Mouse (Mus musculus) gonadal fat pad, adult 2 months (tissue): ENCODE results near the gene Eef1akmt3. TPM values are rescaled to one million over a fixed set of nuclear protein-coding genes. Genes with fewer than 3 reads are reported as not detected.
"Not testable (repeated sequence)": the region's sequence is repeated elsewhere in the genome, so short reads cannot be mapped to it uniquely, and the experiment has no call there.

Experiments
- DNase-seq: peaks from one replicate; pipeline ENCODE4 v3.0.0-alpha.2; 2012; ENCODE audit warnings: low read depth
- polyA plus RNA-seq: library from polyadenylated mRNA; depleted of rRNA; stranded (reverse); fragments of >200 nt; gene quantifications from 2 replicates; pipeline ENCODE4 v1.2.3, GENCODE M21; 2012

Eef1akmt3 gene
- polyA plus RNA-seq, 1 experiment: 0.55 TPM

DNA sequence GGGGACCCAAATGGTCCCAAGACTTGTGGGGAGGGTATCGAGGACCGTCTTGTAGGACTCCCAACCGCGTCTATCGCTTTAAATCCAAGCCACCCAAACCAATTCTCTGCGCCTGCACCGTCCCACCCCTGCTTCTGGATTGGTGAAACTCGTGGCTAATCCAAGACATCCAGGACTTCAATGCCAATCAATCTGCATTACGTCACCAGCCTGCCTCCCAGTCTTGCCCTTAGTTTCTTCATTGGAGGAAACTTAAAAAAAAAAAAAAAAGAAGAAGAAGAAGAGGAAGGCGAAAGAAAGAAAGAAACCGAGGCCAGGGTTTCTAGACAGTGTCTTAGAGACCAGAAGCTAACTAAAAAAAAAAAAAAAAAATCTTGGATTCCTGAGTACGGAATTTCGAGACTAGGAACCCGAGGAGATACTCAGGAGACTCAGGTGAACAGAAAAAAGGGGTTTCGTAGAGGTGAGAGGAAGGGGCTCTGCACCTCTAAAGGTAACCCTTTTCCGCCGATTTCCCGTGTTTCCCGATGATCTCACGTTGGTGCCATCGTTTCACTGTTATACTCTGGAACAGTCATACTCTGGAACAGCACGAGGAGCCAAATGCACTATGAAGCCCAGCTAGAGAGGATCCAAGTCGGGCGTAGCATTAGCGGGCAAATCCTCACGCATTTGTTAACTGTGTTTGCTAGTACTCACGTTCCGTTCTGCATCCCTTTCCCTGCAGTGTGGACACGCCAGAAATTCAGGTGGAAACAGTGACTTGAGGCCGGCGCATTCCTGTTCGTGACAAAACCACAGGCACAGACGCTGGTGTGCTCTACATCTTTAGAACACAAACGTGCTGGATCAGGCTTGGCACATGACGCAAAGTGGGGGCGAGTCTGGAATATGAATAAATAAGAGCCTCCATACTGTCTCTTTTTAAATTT lies 29.1 kb upstream of the Eef1akmt3 start, which contains the start of gene Tspan31:
Gene Tspan31, minus strand, starts transcription at position 75 of the 932 bp plus-strand sequence.
- peak; percentile 85 for DNase-seq

- DNase-seq: no peak
Measured at GRCm38 (mm10) chr10:127069281-127070189, 28.2 kb upstream of the Eef1akmt3 start.

DNA sequence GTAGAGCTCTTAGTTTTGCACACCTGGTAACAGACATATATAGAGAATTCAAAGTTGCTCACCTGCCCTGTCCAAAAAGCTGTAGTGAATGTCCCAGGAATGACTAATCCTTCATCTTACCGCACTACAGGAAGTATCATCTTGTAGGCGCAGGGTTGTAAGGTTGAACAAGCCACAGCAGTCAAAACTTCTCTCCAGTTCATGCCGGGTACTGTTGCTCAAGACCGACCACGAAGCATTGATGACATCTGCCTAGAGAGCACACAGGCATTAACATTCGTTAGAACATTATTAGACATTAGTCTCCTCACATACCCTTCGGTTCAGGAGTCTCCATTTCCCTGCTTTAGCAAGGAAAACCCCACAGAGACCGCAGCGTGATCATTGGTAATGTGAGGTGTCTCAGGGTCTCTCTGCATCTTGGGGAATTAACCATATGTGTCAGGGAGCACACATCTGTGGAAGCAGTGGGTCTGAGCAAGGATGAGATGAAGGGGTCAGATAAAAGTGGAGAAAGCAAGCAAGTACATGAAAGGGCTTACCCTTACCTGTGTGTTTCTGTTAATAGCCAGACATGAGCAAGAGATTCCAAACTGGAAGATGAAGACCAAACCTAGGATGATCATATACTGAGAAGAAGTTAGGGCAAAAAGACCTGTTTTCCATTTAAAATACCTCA lies 27.2 kb upstream of the Eef1akmt3 start:
- no peak for DNase-seq

DNA sequence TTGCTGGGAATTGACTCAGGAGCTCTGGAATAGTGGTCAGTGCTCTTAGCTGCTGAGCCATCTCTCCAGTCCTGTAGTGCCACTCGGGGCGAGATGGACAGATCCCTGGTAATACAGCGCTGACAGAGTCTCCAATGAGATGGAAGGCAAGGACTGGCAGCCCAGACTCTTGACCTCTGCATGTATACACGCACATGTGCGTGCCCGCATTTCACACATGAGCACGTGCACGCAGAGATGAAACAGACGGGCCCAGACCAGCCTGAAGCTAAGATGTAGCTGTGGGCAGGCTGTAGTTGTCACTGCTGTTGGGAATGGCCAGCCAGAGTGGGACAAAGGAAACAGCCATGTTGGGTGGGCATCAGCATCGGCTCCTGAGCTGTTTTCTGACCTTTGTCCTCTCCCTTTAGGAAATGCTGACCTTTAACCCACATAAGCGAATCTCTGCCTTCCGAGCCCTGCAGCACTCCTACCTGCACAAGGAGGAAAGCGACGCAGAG lies 25.3 kb upstream of the Eef1akmt3 start:
- DNase-seq: no peak

GRCm38 (mm10) chr10:127065981-127066380 lies 24.7 kb upstream of the Eef1akmt3 start:
- DNase-seq: no peak

GRCm38 (mm10) chr10:127063913-127064870 lies 22.9 kb upstream of the Eef1akmt3 start:
- no peak for DNase-seq

GRCm38 (mm10) chr10:127063239-127063872 lies 22.0 kb upstream of the Eef1akmt3 start, which contains the start of gene Cdk4:
TSS of gene Cdk4 (plus strand) at chr10:127063534.
- DNase-seq: peak; percentile 70

GRCm38 (mm10) chr10:127062503-127062902 lies 21.2 kb upstream of the Eef1akmt3 start:
- DNase-seq: no peak

GRCm38 (mm10) chr10:127062101-127062500 lies 20.8 kb upstream of the Eef1akmt3 start:
- DNase-seq: not testable (repeated sequence)

DNA sequence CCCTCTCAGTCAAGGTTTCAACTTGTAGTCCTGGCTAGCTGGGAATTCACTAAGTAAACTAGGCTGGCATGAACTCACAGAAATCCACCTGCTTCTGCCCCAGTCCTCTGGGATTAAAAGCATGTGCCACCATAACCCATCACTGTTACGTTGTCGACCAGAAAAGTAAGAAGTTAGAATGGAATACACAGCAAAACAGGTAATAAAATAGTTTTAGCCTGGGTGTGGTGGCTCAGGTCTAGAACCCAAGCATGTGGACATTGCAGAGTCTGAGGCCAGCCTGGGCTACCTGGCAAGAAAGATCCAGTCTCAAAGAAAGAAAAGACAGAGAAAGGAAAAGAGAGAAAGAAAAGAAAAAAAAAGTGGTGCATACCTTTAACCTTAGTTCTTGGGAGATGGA lies 20.2 kb upstream of the Eef1akmt3 start:
- no peak for DNase-seq

GRCm38 (mm10) chr10:127061085-127061484 lies 19.8 kb upstream of the Eef1akmt3 start:
- no peak for DNase-seq

DNA sequence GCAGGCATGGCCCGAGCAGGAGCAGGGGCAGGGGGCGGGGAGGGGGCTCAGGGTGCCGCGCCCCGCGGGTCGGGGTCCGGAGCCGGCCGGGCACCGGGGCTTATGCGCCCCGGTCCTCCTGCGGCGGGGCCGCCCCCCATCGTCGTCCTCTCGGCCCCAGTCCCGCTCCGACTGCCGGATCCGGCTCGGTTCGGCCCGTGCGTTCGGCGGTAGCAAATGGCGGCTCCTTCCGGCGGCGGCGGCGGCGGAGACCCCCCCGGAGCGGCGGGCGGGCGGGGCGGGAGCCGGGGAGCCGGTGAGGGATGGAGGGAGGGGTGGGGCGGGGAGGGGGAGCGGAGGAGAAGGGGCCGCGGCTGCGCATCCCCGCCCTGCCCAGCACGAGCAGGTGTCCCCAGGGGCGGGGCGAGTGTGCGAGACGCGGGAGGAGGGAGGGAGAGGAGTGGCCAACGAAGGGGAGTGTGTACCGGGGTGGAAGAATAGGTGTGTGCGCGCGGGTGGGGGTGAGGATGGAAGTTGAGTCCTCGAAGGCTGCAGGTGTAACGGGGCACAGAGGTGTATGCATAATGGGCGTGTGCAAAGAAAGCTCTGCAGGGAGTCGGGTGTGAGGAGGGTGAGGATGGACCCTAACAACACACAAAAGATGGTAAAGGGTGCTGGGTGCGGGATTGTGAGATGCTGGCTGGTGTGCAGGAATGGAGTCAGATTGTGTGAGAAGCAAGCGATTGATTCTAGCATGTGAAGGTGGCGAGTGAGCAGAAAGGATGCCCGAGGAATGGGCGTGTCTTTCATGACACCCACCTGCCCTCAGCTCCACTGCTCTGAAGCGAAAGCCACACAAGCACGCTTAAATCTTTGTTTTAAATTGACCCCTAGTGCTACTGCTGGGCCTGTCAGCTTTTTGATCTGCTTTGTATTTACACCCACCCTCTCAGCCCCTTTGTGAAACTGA lies 18.9 kb upstream of the Eef1akmt3 start, which contains the start of gene March9:
Gene March9, minus strand, starts transcription at position 217 of the 949 bp plus-strand sequence.
- no peak for DNase-seq

DNA sequence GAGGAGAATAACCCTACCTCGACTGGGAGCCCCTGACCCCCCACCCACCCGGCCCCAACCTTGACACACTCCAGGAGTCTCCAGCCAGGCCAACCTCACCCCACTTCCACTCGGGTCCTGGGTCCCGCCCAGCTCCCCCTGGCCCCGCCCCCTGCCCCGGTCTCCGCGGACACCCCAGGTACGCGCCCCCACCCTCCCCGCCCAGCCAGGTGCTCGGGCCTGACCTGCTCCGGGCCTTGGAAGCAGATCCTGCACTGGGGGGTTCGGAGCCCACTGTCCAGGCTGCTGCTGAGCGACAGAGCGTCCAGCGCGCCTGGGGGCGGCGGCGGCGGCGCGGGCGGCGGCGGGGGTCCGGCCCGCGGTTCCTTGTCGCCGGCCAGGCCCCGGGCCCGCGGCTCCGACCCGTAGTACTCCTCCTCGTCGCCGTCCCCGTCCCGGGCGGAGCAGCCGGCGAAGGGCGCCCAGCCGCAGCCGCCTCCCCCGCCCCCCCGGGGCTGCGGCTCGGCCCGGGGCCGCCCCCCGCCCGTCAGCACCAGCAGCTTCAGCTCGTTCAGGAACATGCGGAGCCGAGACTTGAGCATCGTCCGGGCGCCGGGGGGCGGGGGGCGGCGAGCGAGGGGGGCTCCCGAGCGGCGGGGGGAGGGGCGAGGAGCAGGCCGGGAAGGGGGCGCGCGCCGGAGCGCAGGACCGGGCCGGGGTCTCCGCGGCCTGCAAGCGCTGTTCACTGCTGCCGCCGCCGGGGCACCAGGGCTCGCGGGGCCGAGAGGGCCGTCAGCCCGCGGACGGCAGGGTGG lies 18.1 kb upstream of the Eef1akmt3 start:
- DNase-seq: no peak

- no peak for DNase-seq
Measured at GRCm38 (mm10) chr10:127058708-127059107, 17.4 kb upstream of the Eef1akmt3 start.

DNA sequence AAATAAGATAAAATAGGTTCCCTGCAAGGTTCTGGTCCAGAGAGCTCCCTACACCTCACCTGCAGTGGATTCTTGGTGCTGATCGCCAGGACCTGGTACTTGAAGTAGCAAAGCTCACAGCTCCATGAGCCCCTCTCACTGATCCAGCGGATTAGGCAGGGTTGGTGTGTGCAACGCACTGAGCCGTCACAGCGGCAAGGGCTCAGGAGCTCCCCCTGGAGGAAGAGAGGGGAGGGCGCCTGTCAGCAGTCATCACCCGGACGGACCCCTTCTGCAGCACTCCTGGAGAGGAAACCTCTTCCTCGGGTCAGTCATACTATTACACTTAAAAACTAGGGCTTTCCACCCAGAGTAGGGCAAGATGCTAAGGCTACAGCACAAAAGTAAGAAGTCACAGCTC lies 16.8 kb upstream of the Eef1akmt3 start:
- no peak for DNase-seq

DNA sequence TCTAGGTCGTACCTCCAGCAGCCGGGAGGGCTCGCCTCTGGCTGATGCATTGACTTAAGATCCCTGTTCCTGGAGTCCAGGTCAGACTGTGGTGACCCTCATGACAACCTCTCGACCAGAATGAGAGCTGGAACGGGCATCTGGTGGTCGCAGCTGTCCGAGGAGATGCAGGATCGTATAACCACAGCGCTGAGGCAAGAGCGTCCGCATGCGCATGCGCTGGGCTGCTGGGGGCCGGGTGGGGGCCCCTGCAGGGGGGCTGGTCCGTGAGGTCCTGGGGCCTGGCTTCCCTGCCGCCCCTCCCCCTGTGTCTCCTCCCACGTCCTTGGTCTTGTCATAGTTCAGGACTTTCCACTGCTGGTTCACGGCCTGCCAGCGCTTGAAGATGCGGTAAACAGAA lies 15.2 kb upstream of the Eef1akmt3 start:
- DNase-seq: no peak

DNA sequence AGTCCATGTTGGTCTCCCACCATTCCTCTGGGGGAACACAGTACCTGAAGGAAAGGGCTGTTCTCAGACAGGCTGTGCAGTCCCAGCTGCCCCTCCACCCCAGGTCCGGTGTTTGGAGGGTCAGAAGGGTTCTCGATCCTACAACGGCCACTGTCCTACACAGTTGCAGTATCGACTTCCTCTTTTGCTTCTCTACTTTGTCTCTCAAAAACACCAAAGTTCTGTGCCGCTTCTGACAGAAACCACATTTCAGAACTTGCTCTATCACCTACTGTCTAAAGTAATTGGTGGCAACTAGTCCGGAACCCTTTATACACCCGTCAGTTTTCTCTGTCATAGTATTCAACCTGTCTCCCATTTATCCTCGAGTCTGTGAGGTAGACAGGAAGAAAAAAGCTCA lies 14.1 kb upstream of the Eef1akmt3 start:
- DNase-seq: no peak

DNA sequence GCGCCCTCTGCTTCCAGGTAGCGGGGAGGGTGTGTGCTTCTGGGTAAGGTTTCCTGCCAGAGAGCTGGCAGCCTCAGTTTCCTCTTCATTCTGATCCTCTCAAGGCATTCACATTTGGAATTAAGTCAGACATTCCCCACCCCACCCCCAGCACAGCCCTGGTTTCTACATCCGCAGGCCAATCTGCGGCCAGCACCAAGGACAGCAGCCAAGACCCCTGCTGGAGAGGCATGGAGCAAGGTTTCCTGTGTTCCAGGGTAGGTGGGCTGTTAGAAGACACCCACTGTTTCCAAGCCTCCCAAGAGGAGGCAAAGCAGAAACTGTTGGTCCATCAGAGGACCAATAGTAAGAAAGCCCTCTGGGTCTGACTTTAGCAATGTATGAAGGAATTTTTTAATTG lies 13.3 kb upstream of the Eef1akmt3 start:
- DNase-seq: no peak
